Mouse (Mus musculus) hindbrain, embryonic 11.5 days (tissue): ENCODE data around the gene Flcn. TPM values are rescaled to one million over a fixed set of nuclear protein-coding genes. Genes with fewer than 3 reads are reported as not detected.

Source experiments
- ATAC-seq: fragments of 200-750 bp; cut with Nextera tagmentation; 2 replicates; pipeline ENCODE4 v1.8.0; 2017; ENCODE audit warnings: mild to moderate bottlenecking, moderate TSS enrichment, moderate library complexity; ENCODE audit not compliant: low FRiP score
- DNase-seq: peaks from one replicate; pipeline ENCODE4 v3.0.0-alpha.2; 2015; ENCODE audit warnings: low spot score
- H3K27ac ChIP-seq: fragments of 300-500 bp; sonication (generic); 2 replicates; pipeline ENCODE4 v1.5.1; 2014; ENCODE audit warnings: mild to moderate bottlenecking, low read depth, low read length
- H3K27me3 ChIP-seq: fragments of 300-500 bp; sonication (generic); 2 replicates; pipeline ENCODE4 v1.6.1; 2014; ENCODE audit warnings: mild to moderate bottlenecking, low read length, moderate library complexity, mixed read lengths; ENCODE audit not compliant: control insufficient read depth, insufficient read depth
- H3K36me3 ChIP-seq: fragments of 300-500 bp; sonication (generic); 2 replicates; pipeline ENCODE4 v1.6.1; 2014; ENCODE audit warnings: mild to moderate bottlenecking, low read length, moderate library complexity, mixed read lengths; ENCODE audit not compliant: control insufficient read depth, insufficient read depth
- H3K4me1 ChIP-seq: fragments of 300-500 bp; sonication (generic); replicated peaks from 2 replicates; pipeline ENCODE4 v1.6.1; 2014; ENCODE audit warnings: low read length, mixed read lengths; ENCODE audit not compliant: control insufficient read depth, insufficient read depth
- H3K4me2 ChIP-seq: fragments of 300-500 bp; sonication (generic); replicated peaks from 2 replicates; pipeline ENCODE4 v1.6.1; 2014; ENCODE audit warnings: mild to moderate bottlenecking, low read depth, low read length
- H3K4me3 ChIP-seq: fragments of 300-500 bp; sonication (generic); 2 replicates; pipeline ENCODE4 v1.5.1; 2014; ENCODE audit warnings: low read depth, low read length
- H3K9ac ChIP-seq: fragments of 300-500 bp; sonication (generic); 2 replicates; pipeline ENCODE4 v1.6.1; 2014; ENCODE audit warnings: low read depth, low read length
- H3K9me3 ChIP-seq: fragments of 300-500 bp; sonication (generic); 2 replicates; pipeline ENCODE4 v1.6.1; 2016; ENCODE audit warnings: low read length; ENCODE audit not compliant: control insufficient read depth
- WGBS: fragments of 180-500 bp; shearing (Covaris S2); extraction: QIAGEN DNeasy Blood & Tissue Kit; methylation state at CpG from one replicate; pipeline ENCODE4 v1.1.7; 2014; 5-methylcytosine and 5-hydroxymethylcytosine counted together
- polyA plus RNA-seq: library from polyadenylated mRNA; unstranded; fragments of >200 nt; fragmentation: Nextera tagmentation; extraction: Ambion mirVana; gene quantifications from 2 replicates; pipeline ENCODE4 v1.2.1, GENCODE M21; 2014

Gene Flcn
- polyA plus RNA-seq, 1 experiment from 2014 or later: 26.4 TPM

DNA sequence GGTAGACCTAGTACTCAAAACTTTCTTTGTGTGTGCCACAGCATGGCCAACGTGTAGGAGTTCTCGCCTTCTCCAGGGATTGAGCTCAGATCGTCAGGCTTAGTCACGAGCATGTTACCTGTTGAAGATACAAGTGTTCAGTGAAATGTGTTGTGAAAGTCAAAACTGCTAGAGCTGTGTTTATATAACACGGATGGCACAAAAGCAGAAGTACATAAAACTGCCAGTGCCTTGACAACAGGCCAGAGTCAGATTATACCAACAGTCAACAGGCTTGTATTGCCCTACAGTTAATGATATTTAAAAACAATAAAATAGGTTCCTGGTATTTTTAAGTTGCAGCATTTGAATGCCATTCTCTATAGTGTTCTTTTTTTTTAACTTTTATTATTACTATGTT, 64.0 kb downstream of the Flcn start:
- no peak overlapping the region for H3K4me3 ChIP-seq
- H3K4me1 ChIP-seq: no peaks in the 10 kb centered on the region
- no peaks in the 10 kb centered on the region for H3K27me3 ChIP-seq
- no peak overlapping the region for H3K27ac ChIP-seq
- DNase-seq (no peak), ATAC-seq (no peak)
- no peaks in the 10 kb centered on the region for H3K9me3 ChIP-seq
- peaks cover 13% of the 10 kb centered on the region; the same call in 1 of the 2 replicates for H3K36me3 ChIP-seq
- no peak overlapping the region for H3K9ac ChIP-seq
- WGBS: 96% methylated on average over 5 of the region's 5 CpGs
- no peak overlapping the region for H3K4me2 ChIP-seq

GRCm38 (mm10) chr11:59744374-59744773, 65.4 kb downstream of the Flcn start:
- 95% methylated on average over 4 of the region's 4 CpGs for WGBS
- no peaks in the 10 kb centered on the region for H3K9me3 ChIP-seq
- H3K4me2 ChIP-seq: no peak overlapping the region
- no peaks in the 10 kb centered on the region for H3K27me3 ChIP-seq
- ATAC-seq (no peak), DNase-seq (no peak)
- no peak overlapping the region for H3K27ac ChIP-seq
- no peaks in the 10 kb centered on the region for H3K4me1 ChIP-seq
- no peak overlapping the region for H3K4me3 ChIP-seq
- H3K9ac ChIP-seq: no peak overlapping the region
- H3K36me3 ChIP-seq: peaks cover 13% of the 10 kb centered on the region; the same call in 1 of the 2 replicates

DNA sequence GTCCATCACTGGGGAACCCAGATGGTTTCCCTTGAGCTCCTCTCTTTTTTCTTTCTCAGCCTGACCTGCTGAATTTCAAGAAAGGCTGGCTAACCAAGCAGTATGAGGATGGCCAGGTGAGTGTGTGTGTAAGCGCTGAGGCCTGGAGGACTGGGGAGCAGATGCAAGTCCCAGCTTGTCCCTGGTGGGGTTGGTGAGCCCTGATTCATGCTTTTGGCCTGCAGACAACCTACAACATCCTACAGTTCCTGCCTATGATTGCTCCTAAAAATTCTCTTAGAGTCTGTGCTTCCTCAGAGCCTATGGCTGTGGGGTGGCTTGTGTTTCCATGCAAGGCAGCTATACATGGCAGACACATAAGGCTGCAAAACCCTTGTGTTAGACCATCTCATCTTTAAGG, 66.1 kb downstream of the Flcn start:
- WGBS: 100% methylated on average over 1 of the region's 1 CpGs
- Histone ChIP-seq H3K9me3 (no peaks in the 10 kb centered on the region), H3K27me3 (no peaks in the 10 kb centered on the region), H3K36me3 (peaks cover 13% of the 10 kb centered on the region; the same call in 1 of the 2 replicates), H3K4me2 (no peak overlapping the region), H3K4me1 (no peaks in the 10 kb centered on the region), H3K4me3 (no peak overlapping the region), H3K9ac (no peak overlapping the region), H3K27ac (no peak overlapping the region)
- DNase-seq: no peak
- no peak for ATAC-seq

DNA sequence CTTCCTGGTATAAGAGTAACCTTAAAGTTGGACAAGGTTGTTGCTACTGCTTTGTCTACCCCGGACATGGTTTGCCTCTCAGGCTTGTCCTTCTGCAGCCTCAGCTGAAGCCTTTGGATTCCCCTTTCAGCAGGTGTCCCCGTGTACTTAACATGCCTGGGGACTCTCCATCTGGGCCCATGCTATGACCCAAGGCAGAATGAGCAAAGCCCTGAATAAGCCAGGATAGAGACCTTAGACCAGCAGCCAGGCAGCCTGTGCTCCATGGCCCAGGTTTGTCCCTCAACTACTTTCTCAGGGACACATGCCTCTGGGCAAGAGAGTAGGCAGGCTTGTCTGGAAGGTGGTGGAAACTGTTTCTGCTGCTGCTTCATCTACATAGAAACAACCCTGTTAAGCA, 66.5 kb downstream of the Flcn start:
- no peak for DNase-seq
- no peaks in the 10 kb centered on the region for H3K4me1 ChIP-seq
- no peak overlapping the region for H3K9ac ChIP-seq

GRCm38 (mm10) chr11:59741915-59742314, 67.9 kb downstream of the Flcn start:
- H3K4me1 ChIP-seq: no peaks in the 10 kb centered on the region
- H3K27me3 ChIP-seq: no peaks in the 10 kb centered on the region
- WGBS: 92% methylated on average over 5 of the region's 5 CpGs
- H3K4me2 ChIP-seq: no peak overlapping the region
- DNase-seq: no peak
- H3K27ac ChIP-seq: no peak overlapping the region
- no peak overlapping the region for H3K9ac ChIP-seq
- peaks cover 15% of the 10 kb centered on the region; the same call in 1 of the 2 replicates for H3K36me3 ChIP-seq
- no peaks in the 10 kb centered on the region for H3K9me3 ChIP-seq
- no peak for ATAC-seq
- H3K4me3 ChIP-seq: no peak overlapping the region

More for the DNA sequence above, 66.5 kb downstream of the Flcn start:
- H3K4me2 ChIP-seq: no peak overlapping the region
- ATAC-seq: no peak
- no peaks in the 10 kb centered on the region for H3K9me3 ChIP-seq
- no peaks in the 10 kb centered on the region for H3K27me3 ChIP-seq
- H3K36me3 ChIP-seq: peaks cover 13% of the 10 kb centered on the region; the same call in 1 of the 2 replicates
- H3K27ac ChIP-seq: no peak overlapping the region
- no peak overlapping the region for H3K4me3 ChIP-seq
- 95% methylated on average over 2 of the region's 2 CpGs for WGBS

Other genes starting within 250 kb of the Flcn start
- gene Olfr222, start 233.8 kb downstream of the Flcn start, polyA plus RNA-seq: not detected in 2 replicates
- not detected in 2 replicates for gene Olfr223, start 216.7 kb downstream of the Flcn start, polyA plus RNA-seq
- gene Mprip, start 148.7 kb downstream of the Flcn start, polyA plus RNA-seq: 49.7 and 62.9 TPM in 2 replicates
- gene Pld6, start 22.4 kb downstream of the Flcn start, polyA plus RNA-seq: 0.31 and 0.47 TPM in 2 replicates
- 37.8 and 42.6 TPM in 2 replicates for gene Nt5m, start 29.4 kb upstream of the Flcn start, polyA plus RNA-seq
- gene Cops3, start 29.8 kb upstream of the Flcn start, polyA plus RNA-seq: 246 and 254 TPM in 2 replicates
- gene Med9, start 138.2 kb upstream of the Flcn start, polyA plus RNA-seq: 40.1 and 44.9 TPM in 2 replicates
- gene Rasd1, start 154.9 kb upstream of the Flcn start, polyA plus RNA-seq: 1.2 and 1.5 TPM in 2 replicates
- 5.1 and 7.2 TPM in 2 replicates for gene Pemt, start 236.5 kb upstream of the Flcn start, polyA plus RNA-seq